Mouse (Mus musculus) urinary bladder, adult 18-20 months (tissue): ENCODE results near the gene Mpl.

ENCODE experiments used
- DNase-seq, 2 experiments: peaks; one replicate each; pipeline ENCODE4 v3.0.0; 2022; ENCODE audit warnings: low spot score in 2 of 2, mixed read lengths in 2 of 2

The Mpl gene

DNA sequence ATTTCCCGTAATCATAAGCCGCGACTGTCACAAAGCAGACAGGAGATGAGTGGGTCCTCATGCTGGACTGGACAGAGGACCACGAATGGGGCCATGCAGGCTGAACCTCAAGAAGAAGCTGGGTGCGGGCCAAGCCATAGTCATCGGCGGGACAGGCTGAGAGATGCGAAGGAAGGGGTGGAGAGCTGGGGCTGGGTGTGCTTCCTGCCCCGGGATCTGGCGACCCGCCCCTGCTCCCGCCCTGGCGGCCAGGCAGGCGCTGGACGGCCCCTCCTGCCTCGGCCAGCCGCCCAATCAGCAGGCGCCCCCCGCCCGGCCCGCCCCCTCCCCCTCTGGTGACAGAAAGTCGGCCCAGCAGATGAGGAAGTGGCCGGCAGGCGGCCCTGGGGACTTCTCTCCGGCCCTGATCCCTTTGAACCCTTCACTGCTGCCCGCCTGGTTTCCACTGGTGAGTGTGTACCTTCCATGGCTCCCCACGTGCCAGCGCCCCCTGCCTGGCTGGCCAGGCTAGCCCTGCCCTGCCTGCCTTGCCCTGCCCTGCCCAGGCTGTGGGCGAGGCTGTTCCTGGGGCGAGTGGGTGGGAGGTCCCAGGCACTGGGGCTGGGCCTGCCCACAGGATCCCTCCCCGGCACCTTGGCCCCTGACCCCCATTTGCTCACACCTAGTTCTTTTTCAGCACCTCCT is 29.4 kb downstream of the Mpl start, which contains the start of gene Elovl1:
Gene Elovl1 (plus strand): TSS at position 326 of the 684 bp plus-strand sequence.
- peak; percentile 88 to 91 for DNase-seq

DNA sequence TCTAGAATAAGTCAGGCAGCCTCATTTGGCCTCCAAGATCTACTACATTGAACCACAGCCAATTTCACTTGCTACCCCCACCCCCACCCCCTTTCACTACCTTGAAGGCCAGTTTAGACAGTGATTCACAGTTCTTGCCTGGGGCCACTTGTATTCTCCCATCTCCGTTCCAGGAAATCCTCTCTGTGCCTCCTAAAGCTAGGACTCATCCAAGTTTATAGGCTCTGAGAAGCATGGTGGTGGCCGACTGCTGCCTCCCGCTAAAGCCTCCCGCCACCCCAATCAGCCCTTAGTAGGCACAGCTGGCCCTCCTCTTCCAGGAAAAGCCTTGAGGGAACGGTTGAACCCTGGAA is 29.9 kb downstream of the Mpl start:
- no peak for DNase-seq

DNA sequence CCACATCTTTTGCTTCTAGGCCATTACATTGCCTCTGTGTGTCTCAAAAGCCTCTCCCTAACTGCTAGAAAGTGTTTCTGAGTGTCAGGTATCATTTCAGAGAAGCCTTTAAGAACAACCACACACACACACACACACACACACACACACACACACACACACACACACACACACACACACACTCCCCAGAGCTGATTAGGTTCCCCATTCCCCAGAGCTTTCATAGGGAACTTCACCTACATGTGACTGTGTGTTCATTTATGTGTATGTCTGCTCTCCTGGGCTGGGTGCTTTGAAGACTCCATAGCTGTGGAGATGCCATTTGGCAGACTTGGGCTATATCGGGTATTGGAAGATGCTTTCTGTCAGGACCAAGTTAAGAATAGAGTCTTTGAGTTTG is 31.9 kb downstream of the Mpl start:
- DNase-seq = no peak

DNA sequence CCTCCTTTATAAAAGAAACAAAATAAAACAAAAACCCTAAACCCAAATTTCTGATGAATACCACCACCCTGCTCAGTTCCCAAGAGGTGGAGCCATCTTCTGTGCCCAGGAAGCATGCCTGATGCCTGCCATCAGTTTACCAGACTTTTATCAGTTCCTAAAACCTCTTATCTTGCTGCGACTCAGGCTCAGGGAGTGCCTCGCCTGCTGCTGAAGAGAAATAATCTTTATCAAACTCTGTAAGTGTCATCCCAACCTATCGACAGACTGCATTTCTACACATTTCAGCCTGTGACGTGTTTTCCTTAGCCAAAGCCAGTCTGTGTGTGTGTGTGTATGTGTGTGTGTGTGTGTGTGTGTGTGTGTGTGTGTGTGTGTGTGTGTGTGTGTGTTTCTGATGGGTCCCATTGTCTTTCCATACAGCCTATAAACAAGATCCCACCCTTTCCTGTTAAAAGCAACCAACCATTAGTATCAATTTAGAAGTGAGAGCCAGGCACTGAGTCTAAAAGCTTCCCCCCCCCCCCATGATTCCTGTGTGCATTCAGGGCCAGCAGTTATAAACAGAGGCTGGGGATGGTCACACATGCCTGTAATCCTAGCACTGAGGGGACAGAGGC is 32.7 kb downstream of the Mpl start:
- DNase-seq = no peak

DNA sequence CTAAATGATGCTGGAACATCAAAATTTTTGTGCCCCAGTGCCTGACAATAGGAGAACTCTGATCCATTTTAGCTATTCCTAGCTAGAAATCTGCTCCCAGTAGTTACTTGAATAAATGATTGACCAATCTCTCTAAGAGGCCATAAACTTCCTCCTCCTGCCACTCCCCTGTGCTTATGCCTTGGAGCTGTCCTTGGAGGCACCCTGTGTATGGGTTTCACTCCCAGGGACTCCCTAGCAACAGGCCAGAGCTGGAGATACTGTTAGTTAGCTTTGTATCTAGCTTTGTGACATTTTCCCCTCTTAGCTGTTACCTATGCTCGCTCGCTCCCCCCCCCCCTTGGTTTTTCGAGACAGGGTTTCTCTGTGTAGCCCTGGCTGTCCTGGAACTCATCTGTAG is 35.9 kb downstream of the Mpl start:
- no peak for DNase-seq

DNA sequence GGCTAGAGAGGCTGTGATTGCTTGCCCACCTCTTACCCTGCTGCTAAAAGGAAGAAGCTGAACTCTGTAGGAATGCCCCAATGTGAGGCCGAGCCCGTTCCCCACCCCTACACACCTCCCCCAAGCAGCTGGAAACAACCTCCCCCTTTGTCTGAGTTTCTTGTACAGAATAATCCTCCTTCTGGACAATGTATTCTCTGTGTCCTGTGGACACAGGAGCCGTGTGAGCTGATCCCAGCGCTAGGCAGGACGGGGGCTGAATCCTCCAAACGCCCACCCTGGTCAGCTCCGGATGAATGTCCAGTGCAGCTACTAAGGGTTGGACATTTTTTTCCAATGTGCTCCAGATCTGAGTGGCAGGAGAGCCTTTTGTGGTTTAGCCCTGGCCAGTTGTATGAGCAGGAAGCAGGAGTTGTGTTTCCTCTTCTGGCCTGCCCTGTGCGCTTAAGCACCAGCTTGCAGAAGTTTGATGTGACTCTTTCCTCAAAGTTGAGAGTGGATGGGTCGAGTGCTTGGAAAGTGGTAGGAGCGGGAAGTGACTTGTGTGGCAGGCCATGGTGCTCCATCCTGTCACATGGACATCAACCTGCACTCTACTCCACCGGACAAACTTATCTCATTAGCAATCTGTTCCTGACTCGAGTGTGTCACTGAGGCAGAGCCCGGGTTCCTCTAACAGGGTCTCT is 40.1 kb downstream of the Mpl start:
- no peak for DNase-seq

DNA sequence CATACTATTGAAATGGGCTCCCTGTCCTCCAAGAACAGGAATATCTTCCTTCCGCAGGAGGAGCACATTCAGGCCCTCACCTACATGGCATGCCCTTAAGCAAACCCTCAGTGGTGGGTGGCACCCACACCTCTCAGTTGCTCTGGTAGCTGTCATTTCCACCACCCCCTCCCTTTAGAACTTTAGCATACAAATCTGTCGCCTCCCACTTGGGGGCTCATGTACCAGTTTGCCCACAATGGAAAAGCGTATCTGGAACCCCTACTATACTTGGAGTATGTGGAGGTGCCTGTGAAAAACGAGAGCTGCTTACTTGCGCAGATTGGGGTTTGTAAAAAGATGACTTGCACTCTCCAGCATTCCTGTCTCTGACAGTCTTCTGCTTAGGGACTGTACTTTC is 41.0 kb downstream of the Mpl start:
- DNase-seq = no peak

DNA sequence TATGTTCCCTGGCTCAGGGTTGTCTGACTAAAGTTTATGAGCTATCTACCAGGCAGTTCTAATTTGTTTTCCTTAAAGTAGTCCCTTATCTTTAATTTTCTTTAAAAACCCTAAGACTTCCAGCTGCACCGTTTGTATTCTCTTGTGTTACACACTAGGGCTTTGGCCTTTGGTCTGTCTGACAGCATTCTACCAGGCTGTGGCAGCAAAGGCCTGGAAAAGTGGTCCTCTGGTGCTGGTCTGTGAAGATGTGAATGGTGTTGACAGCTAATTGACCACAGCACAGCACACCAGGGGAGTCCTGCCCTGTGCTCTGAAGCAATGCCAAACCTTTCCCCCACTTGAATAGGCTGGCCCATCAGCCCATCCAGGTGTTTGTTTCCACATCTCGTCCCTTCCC is 41.5 kb downstream of the Mpl start:
- no peak for DNase-seq

DNA sequence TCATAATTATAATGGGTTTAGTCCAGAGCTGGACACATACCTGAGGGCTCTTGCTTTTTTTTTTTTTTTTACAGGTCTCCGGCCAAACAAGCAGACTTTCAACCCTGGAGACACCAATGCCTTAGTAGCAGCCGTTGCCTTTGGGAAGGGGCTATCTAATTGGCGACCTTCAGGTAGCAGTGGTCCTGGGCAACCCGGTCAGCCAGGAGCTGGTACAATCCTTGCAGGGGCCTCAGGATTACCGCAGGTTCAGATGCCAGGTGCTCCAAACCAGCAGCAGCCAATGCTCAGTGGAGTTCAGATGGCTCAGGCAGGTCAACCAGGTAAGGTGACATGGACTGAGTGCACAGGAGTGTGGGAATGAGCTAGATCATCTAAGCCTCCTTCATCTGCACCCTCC is 43.8 kb downstream of the Mpl start:
- no peak for DNase-seq

DNA sequence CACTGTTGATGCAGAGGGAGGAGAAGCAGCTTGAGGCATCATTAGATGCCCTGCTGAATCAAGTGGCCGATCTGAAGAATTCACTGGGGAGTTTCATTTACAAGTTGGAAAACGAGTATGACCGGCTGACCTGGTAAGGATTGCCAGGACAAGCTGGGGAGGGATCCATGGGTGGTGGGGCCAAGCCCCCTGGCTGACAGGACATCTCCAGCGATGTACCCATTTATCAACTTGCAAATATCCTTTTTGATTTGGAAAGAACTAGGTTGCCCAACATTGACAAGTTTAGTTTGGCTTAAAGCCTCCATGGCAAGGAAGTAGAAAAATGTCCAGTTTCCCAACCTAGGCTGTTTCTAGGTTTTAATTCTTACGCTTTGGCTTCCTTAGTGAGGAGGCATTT is 46.4 kb downstream of the Mpl start:
- DNase-seq = no peak

DNA sequence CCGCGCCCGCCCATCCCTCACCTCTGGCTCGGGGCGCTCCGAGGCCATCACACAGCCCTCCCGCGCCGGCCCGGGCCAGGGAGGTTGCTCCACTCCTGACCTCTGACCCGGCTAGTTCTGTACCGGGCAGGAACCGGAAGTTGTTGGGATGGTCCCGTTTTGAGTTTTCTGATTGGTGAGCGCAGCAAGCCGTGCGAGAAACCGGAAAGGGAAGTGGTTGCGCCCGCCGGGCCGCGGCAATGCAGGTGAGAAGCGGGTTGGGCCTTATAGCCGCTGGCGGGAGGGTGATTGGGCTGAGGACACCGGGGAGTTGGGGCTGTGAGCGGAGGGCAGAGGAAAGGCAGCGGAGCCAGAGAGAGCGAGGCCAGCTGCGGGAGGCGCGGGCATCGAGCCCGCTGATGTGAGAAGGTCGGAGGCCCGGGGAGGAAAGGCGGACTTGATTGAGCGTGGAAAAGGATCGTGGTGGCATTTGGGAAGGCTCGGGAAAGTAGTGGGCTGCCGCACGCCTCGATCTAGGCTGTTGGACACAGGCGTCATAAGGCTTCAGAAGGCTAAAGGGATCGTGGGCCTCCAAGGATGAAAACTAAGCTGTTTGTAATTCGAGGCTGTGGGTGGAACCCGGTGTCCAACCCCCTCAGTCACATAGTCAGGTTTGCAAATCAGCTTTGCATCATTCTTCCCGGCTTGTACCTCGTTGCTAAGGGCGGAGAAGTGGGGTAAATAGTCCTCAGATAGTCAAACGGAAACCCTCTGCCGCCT is 48.0 kb downstream of the Mpl start, which contains the start of the genes Szt2 and Med8:
Gene Szt2 (minus strand): TSS at position 132 of the 759 bp plus-strand sequence.
Gene Med8 (plus strand): TSS at position 196 of the 759 bp plus-strand sequence.
- DNase-seq = peak; percentile 82 to 88

DNA sequence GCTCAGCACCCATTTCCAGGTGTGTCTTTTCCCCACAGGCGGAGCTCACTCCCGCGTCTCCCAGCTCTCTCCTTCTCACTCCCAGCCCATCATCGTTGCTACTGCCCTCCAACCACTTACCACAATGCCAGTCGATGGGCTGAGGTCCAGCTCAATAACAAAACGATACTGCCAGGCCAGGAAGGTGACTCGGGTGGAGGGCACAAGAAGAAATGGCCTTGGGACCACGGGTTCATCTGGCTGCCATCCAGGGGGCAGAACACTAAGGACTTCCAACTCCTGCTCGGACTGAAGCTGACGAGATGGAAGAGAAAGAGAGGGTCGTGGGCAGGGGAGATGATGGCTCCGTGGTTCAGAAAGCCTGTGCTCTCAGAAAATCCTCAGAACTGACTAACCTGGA is 54.6 kb downstream of the Mpl start:
- DNase-seq = no peak

DNA sequence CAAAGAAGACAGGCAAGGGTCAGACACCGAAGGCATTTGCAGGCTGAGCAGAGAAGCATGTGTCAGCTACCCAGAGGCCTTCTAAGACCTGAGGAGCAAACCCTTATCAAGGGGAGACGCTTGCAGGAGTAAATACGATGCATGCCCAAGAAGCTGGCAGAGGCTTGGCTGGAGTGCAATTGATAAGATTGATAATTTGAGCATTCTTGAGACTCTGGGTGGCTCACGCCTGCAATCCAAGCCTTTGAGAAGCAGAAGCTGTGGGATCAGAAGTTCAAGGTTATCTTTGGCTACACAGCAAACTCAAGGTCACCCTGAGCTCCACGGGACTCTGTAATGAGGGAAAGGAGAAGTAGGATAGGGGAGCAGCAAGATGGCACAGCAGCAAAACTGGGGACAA is 55.4 kb downstream of the Mpl start:
- DNase-seq = no peak

DNA sequence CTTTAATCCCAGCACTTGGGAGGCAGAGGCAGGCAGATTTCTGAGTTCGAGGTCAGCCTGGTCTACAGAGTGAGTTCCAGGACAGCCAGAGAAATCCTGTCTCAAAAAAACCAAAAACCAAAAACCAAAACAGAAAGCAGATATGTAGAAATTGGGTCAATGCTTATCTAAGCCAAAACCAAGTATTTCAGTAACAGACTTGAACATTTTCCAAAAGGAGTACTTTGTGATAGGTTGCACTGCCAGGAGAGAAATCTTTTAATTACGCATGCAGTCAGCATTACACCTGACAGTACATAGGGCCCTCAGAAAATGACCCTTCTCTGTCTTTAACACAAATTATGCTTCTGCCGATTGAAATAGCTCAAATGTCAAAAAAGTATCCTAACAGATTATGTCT is 55.9 kb downstream of the Mpl start:
- no peak for DNase-seq

DNA sequence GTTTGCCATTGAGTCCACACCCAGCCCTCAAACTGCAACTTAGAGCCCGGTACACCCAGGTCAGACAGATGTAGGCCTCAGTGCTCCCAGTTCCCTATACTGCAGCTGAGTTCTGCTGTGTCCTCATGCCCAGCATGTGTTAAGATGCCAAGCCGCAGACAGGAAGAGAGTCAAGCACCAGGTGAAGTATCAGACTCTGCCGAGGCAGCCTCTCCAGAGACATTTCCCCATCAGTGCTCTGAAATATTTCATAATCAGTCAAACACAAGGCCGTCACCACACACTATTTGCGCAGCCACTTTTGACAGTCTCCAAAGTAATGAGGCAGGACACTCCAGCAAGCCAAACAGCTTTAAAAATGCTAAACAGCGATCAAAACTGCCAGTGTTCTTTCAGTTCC is 58.9 kb downstream of the Mpl start:
- no peak for DNase-seq

DNA sequence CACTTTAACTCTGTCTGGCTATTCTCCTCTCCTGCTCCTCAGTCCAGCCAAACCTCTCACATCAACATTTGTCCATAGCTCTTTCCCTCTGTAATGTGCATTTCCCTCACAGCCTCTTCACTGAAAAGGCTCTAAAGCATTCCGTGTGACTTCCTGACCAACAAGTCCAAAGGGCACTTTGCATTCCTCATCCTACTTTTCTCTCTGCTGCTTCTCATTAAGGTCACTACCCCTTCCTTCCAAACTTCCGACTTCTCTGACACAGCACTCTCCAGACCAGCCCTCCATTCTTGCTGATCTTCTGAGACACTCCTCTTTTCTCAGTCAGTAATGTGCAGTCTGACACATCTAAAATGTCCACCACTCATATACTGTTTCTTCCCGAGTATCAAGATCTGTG is 60.9 kb downstream of the Mpl start:
- DNase-seq = no peak

DNA sequence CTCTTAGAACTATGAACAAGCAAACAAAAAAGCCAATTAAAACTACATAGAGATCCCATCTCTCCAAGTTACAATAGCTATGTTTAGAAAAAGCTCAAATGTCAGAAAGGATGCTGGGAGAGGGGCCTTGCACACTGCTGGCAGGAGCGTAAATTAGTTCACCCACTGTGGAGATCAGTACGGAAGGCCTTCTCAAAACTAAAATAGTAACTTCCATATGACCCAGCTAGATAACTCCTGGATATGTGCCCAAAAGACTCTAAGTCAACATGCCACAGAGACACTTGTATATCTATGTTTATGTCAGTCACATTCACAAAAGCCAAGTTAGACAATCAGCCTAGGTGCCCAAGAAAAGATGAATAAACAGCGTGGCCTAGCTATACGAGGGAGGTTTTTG is 62.0 kb downstream of the Mpl start:
- DNase-seq = no peak

DNA sequence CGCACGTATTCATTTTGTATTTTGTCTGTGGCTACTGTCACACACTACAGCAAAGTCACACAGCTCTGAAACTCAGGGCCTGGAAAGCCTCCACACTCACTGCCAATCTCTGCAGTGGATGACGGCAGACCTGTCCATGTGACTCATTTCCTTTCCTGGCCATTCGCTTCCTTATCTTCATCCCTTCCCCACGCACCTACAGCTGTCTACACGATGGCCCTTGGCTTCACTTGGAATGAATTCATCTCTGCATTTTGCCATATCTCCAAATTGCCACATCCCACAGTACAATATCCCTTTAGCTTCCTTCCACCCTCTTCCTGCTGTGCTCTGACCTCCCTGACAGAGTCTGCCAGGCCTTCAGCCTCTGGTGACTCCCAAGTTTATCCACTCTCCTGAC is 62.8 kb downstream of the Mpl start:
- no peak for DNase-seq
